Mouse (Mus musculus): Measurements from ENCODE around the gene Gm17304.

GRCm38 (mm10) chr5:106641876-106642275, 33.0 kb downstream of the Gm17304 start:
- TF ChIP-seq CTCF (IDR thresholded peaks at IDR 0.05; ENCODE audit: control insufficient read depth, insufficient read depth, low read length) (no peak), POLR2A (IDR thresholded peaks at IDR 0.05; ENCODE audit: borderline replicate concordance, control insufficient read depth, low read depth, low read length) (no peak)
